In the genomic region with DNA sequence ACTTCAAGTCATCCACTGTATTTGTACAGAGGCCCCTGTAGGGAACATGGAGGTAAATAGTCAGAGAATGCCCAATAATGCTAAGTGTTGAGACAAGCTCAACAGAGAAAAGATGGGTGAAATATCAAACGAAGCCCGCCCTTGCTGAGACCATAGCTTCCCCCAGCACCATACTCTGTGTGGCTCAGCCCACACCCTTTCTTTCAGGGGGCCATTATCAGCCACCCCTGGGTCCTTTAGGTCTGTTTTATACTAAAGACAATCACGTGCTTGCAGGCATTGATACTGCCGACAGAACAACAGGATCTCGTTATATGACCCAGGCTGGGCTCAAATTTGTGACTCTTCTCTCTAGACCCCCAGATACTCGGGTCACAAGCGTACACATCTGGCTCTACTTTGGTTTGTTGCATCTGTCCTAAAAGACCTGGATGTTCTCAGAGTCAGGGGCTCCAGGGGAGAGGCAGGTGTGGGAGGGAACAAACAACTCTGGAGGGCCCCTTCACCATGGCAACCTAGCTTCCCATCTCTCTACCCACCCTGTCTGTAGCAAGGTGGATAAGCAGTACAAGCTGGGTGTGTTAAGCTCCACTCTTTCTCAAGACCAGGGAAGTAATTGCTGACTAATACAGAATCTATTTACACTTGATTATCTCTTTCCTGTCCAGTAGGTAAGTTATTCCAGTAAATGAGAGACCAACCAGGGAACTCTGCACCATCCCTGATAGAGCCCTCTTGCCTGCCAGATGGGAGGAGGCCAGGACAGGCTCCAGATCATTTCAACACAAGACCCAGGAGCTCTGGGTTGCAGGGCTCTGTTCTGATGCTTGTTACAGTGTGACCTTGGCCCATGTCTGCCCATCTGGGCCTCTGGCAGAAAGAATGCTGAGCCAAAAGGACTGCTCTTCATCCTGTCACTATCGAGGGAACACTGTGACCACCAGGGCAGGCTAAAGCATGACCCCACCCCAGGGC, we compare ENCODE assay signal across 1 mouse cellular context.
TF ChIP-seq lines count a peak whose summit lies in the region.

No protein-coding gene starts in this region.

TF ChIP-seq in MEL, 35 proteins besides CTCF, POLR2A, EP300 and RAD21 (continued from another document):
- no peak for TF ChIP-seq CHD1 (IDR thresholded peaks at IDR 0.05; ENCODE audit: low read depth, low read length)
